Mouse (Mus musculus) embryonic stem cell, embryonic (primary cell): Measurements from ENCODE around the gene Gm4744.
"Not testable (repeated sequence)": the region's sequence is repeated elsewhere in the genome, so short reads cannot be mapped to it uniquely, and the experiment has no call there.

Source experiments
- CTCF ChIA-PET, 4 experiments: fragments of 300-600 bp in 2 of 4; fragments of 350-600 bp in 2 of 4; sonication (Branson Sonifier 250); formaldehyde crosslinking; loops; one replicate each; lab custom pipeline; 2022; ENCODE audit warnings: inconsistent platforms in 2 of 4; lab: Charles Lee
- POLR2A ChIA-PET, 4 experiments: fragments of 300-600 bp in 2 of 4; fragments of 350-600 bp in 2 of 4; sonication (Branson Sonifier 250); formaldehyde crosslinking; loops; one replicate each; lab custom pipeline; 2022; ENCODE audit warnings: antibody characterized with exemption in 4 of 4, inconsistent platforms in 1 of 4; lab: Charles Lee

The Gm4744 gene

DNA sequence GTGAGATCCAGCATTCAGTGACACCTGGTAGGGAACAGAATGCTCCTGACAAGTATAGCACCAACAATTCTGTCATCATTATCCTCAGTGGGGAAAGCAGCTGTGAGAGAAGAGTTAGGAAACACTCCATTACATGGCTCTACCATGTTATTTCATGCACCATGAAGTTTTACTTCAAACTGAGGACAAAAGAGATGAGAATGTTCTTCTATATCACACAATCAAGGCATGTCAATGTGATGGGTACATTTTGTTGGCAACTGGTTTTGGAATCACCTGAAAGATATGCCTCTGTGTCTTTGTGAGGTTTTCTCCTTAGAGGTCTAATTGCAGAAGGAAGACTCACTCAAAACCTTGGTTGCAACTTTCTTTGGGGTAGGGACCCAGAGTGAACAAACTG is at the start of gene Gm4744:
TSS of gene Gm4744 (minus strand) at position 101 of the 400 bp plus-strand sequence.
- POLR2A ChIA-PET, result no interaction called here
- CTCF ChIA-PET, result no interaction called here

GRCm38 (mm10) chr6:40999379-40999778 is 47.7 kb upstream of the Gm4744 start, which contains the start of gene Gm2663:
TSS of gene Gm2663 (minus strand) at chr6:40999479.
- POLR2A ChIA-PET, CTCF ChIA-PET: not testable (repeated sequence)

GRCm38 (mm10) chr6:40964454-40964853 is 12.8 kb upstream of the Gm4744 start, which contains the start of gene 1810009J06Rik:
TSS of gene 1810009J06Rik (plus strand) at chr6:40964754.
- CTCF ChIA-PET, POLR2A ChIA-PET: not testable (repeated sequence)

DNA sequence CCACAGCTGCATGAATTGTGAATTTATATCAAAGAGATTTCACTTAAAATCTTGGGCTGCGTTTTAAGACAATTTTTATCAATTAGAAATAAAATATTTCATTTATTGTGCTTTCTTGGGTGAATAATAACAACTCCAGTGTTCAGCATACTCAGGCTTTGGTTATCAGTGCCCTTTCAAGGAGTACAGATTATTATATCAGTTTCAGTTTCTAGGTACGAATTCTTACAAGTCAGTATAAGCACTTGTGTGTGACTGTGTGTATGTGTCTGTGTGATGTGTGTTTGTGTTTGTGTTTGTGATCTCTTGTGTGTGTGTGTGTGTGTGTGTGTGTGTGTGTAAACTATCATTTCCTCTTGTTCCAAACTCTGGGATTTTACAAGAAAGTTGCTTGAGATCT is 2.0 kb upstream of the Gm4744 start:
- POLR2A ChIA-PET, result no interaction called here
- CTCF ChIA-PET, result no interaction called here

- ChIA-PET CTCF (no interaction called here), POLR2A (no interaction called here)
Observed at GRCm38 (mm10) chr6:40940457-40940856, 11.2 kb downstream of the Gm4744 start, which contains the start of gene 1700074P13Rik. TSS of gene 1700074P13Rik (minus strand) at chr6:40940557.

GRCm38 (mm10) chr6:40919954-40920353 is 31.7 kb downstream of the Gm4744 start:
- ChIA-PET CTCF (no interaction called here), POLR2A (no interaction called here)

DNA sequence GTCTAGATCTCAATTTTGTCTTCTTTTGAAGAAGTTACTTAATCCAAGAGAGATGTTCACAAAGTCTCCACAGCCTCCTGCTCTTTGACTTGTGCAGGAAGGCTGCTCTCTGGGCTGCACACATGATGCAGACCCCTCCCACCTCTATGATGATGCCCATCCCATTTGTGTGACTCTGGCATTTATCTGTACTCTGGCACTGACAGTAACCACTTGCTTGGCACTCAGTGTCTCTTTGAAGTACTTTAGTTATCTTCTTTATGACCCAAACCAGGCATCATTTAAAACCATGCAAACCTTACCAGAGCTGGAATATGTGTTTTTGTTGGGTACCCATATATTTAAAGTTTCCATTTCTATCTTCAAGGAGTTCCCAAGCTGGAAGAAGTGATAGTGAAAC is 51.4 kb downstream of the Gm4744 start, which contains the start of gene Prss58:
TSS of gene Prss58 (minus strand) at position 101 of the 400 bp plus-strand sequence.
- CTCF ChIA-PET, result no interaction called here
- POLR2A ChIA-PET, result no interaction called here
